8 mouse cellular contexts compared by ENCODE assay signal in the genomic region with DNA sequence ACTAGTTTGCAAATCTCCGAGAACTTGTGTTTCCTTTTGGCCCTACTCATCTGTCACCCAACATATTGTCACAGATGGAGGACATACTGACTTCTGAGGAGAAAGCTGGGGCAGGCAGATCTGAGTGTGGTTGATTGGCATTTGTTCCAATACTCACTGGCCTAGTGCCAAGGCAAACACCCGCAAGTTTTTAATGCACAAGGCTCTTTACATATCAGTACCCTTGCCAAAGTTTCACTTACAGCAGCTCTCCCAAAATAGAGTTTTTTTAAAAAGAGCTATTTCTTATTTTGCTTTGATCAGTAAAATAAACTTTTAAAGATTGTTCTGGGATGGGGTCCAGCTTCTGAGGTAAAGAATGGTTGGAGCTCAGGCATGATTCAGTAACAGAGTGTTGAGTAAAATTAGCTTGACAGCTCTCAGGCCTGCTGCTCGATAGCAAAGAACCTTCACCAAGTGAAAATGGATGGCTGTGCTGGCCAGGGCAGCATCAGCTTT.
A peak's percentile ranks its signal among the peaks of the same experiment; 100 is the strongest.
DNase-seq lines count a peak whose midpoint lies in the region; ATAC-seq lines count a peak whose summit lies in the region.

No protein-coding gene starts in this region.

- H3K4me2 ChIP-seq in intestine, embryonic 15.5 days (replicated peaks): no peak overlapping the region

- H3K9me3 ChIP-seq in intestine, embryonic 15.5 days: no peaks in the 10 kb centered on the region

- H3K36me3 ChIP-seq in intestine, embryonic 15.5 days: no peaks in the 10 kb centered on the region

- DNase-seq in cerebellum, adult 11-12 months: peak; percentile 25
- no peak for DNase-seq in cerebellum, postnatal 36 days
- DNase-seq in ovary, adult 18-20 months (ENCODE audit: low spot score): peak; percentile 17
- no peak for DNase-seq in ovary, postnatal 10 days (ENCODE audit: low spot score)
- peak; percentile 31 for DNase-seq in lung, postnatal 25 days (ENCODE audit: low spot score)
- no peak for DNase-seq in urinary bladder, adult 2 months (ENCODE audit: low spot score)

- H3K4me3 ChIP-seq in intestine, embryonic 15.5 days (replicated peaks): no peak overlapping the region

- H3K27ac ChIP-seq in intestine, embryonic 15.5 days: peak overlapping the region; percentile 33

- no peaks in the 10 kb centered on the region for H3K27me3 ChIP-seq in intestine, embryonic 15.5 days (replicated peaks)

- no peak for ATAC-seq in intestine, embryonic 15.5 days
- no peak for ATAC-seq in activated CD4-positive, CD25-positive, alpha-beta regulatory T cell, adult 4 months

- no peak overlapping the region for H3K9ac ChIP-seq in intestine, embryonic 15.5 days

- peaks cover 7% of the 10 kb centered on the region; the same call in 1 of the 2 replicates for H3K4me1 ChIP-seq in intestine, embryonic 15.5 days (replicated peaks)

- 47% methylated on average over 3 of the region's 3 CpGs for WGBS in intestine, embryonic 15.5 days

Comparison
In these comparisons a context has a peak if more than half of its experiments do, and no peak if none do; other contexts are left out.
1. DNase-seq: peak in cerebellum, adult 11-12 months (single experiment), ovary, adult 18-20 months (single experiment) and lung, postnatal 25 days (single experiment); none in cerebellum, postnatal 36 days (0 of 2), ovary, postnatal 10 days (single experiment) and urinary bladder, adult 2 months (single experiment).